Mouse (Mus musculus) megakaryocyte, embryonic 14.5 days (primary cell): ENCODE measurements around the gene Rbm28.

Experiments used
- FLI1 ChIP-seq: IDR thresholded peaks from 2 replicates; pipeline ENCODE4 v1.6.1; 2012; ENCODE audit warnings: low read length, inconsistent platforms, mixed read lengths
- GATA1 ChIP-seq: IDR thresholded peaks from 3 replicates; pipeline ENCODE4 v1.6.1; 2012; ENCODE audit warnings: mixed read lengths, low read length, inconsistent platforms, borderline replicate concordance

DNA sequence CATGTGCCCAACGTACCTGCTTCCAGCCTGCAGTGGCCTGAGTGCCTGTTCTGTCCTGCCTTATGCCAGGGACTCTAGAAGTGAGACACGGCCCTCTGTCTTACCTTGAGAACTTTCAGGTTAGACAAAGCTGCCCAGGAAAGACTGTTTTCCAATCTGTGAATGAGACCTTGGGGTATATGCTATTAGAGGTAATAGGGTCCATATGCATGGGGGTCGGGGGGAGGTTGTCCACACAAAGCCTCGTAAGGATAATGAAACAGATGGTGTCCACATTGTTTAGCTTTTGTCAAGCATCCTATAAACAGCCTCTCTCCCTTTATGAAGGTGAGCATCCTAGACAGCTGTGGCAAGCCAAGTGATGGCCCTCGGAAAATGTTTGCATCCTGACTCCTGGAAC is 30.3 kb upstream of the Rbm28 start:
- TF ChIP-seq GATA1: no peak
- no peak for TF ChIP-seq FLI1
